Mouse (Mus musculus) intestine, embryonic 14.5 days (tissue): ENCODE results near the gene Gdap1l1. TPM values are rescaled to one million over a fixed set of nuclear protein-coding genes. Genes with fewer than 3 reads are reported as not detected.

Experiments
- ATAC-seq: fragments of 200-750 bp; cut with Nextera tagmentation; replicated peaks from 2 replicates; pipeline ENCODE4 v1.8.0; 2017; ENCODE audit warnings: low read depth, moderate number of reproducible peaks, moderate TSS enrichment, moderate library complexity; ENCODE audit not compliant: low FRiP score, low TSS enrichment
- DNase-seq: peaks from one replicate; pipeline ENCODE4 v3.0.0-alpha.2; 2018; ENCODE audit warnings: low spot score
- H3K27ac ChIP-seq: fragments of 300-500 bp; sonication (generic); 2 replicates; pipeline ENCODE4 v1.5.1; 2014; ENCODE audit warnings: low read depth, mild to moderate bottlenecking, control low read depth
- H3K27me3 ChIP-seq: fragments of 300-500 bp; sonication (generic); replicated peaks from 2 replicates; pipeline ENCODE4 v1.6.1; 2014; ENCODE audit warnings: low read length, control low read depth; ENCODE audit not compliant: control insufficient read depth, insufficient read depth
- H3K36me3 ChIP-seq: fragments of 300-500 bp; sonication (generic); 2 replicates; pipeline ENCODE4 v1.6.1; 2014; ENCODE audit warnings: low read length, control low read depth; ENCODE audit not compliant: control insufficient read depth, insufficient read depth
- H3K4me1 ChIP-seq: fragments of 300-500 bp; sonication (generic); replicated peaks from 2 replicates; pipeline ENCODE4 v1.6.1; 2014; ENCODE audit warnings: low read length, control low read depth, mixed read lengths; ENCODE audit not compliant: control insufficient read depth, insufficient read depth
- H3K4me2 ChIP-seq: fragments of 300-500 bp; sonication (generic); 2 replicates; pipeline ENCODE4 v1.6.1; 2014; ENCODE audit warnings: low read length
- H3K4me3 ChIP-seq: fragments of 300-500 bp; sonication (generic); 2 replicates; pipeline ENCODE4 v1.5.1; 2014; ENCODE audit warnings: low read depth, low read length, control low read depth, mixed read lengths
- H3K9ac ChIP-seq: fragments of 300-500 bp; sonication (generic); 2 replicates; pipeline ENCODE4 v1.6.1; 2014; ENCODE audit warnings: mild to moderate bottlenecking, low read length
- H3K9me3 ChIP-seq: fragments of 300-500 bp; sonication (generic); 2 replicates; pipeline ENCODE4 v1.6.1; 2016; ENCODE audit warnings: low read length, control low read depth; ENCODE audit not compliant: control insufficient read depth
- WGBS: fragments of 180-500 bp; shearing (Covaris S2); extraction: QIAGEN DNeasy Blood & Tissue Kit; methylation state at CpG from one replicate; pipeline ENCODE4 v1.1.7; 2014; 5-methylcytosine and 5-hydroxymethylcytosine counted together
- polyA plus RNA-seq: library from polyadenylated mRNA; unstranded; fragments of >200 nt; fragmentation: Nextera tagmentation; extraction: Ambion mirVana; gene quantifications from 2 replicates; pipeline ENCODE4 v1.2.1, GENCODE M21; 2014

Gene Gdap1l1
- polyA plus RNA-seq, 1 experiment from 2014 or later = 9.7 TPM

DNA sequence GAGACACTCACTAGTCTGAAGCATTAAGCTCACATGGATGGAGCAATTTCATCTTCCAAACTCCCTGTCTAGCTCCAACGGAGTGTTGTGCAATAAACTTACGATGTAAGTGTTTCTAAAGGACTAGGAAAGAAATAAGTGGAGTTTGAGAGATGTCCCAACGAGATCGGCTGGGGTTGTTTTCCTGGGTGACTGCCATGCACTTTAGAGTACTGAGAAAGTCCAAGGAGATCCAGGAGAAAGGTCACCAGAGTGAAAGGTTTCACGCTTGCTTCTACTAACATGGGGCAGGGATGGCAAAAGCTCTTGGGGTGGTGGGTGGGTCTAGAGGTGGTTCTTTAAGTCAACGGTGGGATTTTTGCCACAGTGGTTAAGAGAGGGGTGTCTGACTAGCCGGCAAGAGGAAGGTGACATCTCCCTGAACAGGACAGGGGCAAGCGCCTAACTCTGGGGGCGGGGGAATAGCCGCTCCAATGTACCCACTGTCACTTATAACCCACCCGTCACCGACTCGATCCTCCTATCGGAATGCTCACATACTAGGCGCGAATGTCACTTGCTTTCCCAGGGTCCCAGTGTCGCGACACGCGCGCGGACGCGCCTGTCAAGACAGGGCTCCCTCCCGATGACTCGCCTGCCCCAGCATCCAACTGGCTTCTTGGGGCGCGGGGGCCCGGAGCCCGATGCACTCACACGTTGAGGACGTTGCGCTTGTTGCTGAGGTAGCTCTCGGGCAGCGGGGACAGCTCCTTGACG lies 33.6 kb downstream of the Gdap1l1 start:
- 0 out of 2 replicates have a peak overlapping the region, but pooled peaks have one; percentile 7 for H3K27ac ChIP-seq
- peak overlapping the region; percentile 94 for H3K4me3 ChIP-seq
- peaks cover 11% of the 10 kb centered on the region; the same call in 1 of the 2 replicates for H3K36me3 ChIP-seq
- H3K4me2 ChIP-seq = peak overlapping the region; percentile 91
- peak; percentile 61 for DNase-seq
- 4% methylated on average over 36 of the region's 36 CpGs for WGBS
- no peaks in the 10 kb centered on the region for H3K9me3 ChIP-seq
- peaks cover 9% of the 10 kb centered on the region; the same call in 1 of the 2 replicates for H3K4me1 ChIP-seq
- no peaks in the 10 kb centered on the region for H3K27me3 ChIP-seq
- peak; percentile 78 for ATAC-seq
- H3K9ac ChIP-seq = peak overlapping the region; percentile 75

DNA sequence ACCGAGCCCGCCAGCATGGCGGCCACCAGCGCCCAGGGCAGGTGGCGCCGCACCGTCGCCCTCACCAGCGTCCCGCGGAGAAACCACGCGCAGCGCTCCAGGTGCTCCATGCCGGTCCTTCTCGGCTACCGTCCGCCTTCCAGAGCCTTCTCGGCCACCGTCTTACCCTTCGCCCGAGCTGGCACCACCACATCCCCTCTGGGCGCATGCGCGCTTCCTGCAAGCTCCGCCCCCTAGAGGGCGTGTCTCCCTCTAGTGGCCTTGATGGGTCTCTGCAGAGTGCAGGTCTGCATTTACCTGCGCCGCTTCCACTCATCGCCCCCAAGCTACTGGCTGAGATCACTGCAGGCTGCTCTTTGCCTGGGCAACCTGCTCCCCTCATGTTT lies 34.2 kb downstream of the Gdap1l1 start, which contains the start of gene Fitm2:
Fitm2 (minus strand) TSS at position 164 of the 386 bp plus-strand sequence.
- Histone ChIP-seq H3K9ac (peak within 1 kb of the TSS; percentile 75), H3K27me3 (no peaks in the 10 kb centered on the region), H3K4me3 (peak within 1 kb of the TSS; percentile 94), H3K4me1 (peaks cover 9% of the 10 kb centered on the region; the same call in 1 of the 2 replicates), H3K36me3 (peaks cover 11% of the 10 kb centered on the region; the same call in 1 of the 2 replicates), H3K27ac (0 out of 2 replicates have a peak within 1 kb of the TSS, but pooled peaks have one; percentile 7), H3K9me3 (no peaks in the 10 kb centered on the region), H3K4me2 (peak within 1 kb of the TSS; percentile 91)
- ATAC-seq (peak; percentile 97), DNase-seq (peak; percentile 99)
- WGBS = under 1% methylated on average over 30 of the region's 30 CpGs

DNA sequence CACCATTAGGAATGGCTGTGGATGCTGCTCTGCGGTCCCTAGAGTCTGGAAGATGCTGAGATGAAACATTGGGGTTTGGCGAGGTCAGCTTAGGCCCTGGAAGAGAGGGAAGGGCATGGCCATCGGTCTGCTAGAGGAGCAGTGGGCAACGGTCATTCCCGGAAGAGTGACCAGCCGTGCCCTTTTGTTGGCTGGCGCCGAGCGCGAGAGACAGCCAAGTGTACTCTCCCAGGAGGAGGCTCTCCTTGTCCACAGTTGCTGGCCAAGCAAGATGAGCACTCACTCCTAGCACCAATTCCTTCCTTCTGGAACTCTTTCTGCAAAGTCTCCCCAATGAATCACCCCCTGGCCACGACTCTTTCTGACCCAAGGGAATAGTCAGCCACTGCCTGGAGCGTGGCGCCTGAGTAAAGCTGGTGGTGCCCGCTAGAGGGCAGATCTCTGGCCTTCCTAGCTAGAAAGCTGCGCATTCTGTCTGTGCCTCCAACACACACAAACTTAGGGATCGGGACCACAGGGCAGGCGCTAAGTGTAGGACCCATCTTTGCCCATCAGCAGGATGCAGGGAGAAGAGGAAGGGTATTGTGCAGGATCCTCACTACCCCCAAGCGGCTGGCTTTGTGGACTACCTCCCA lies 42.0 kb downstream of the Gdap1l1 start:
- Histone ChIP-seq H3K4me2 (no peak overlapping the region), H3K9ac (no peak overlapping the region), H3K27ac (no peak overlapping the region), H3K27me3 (peaks cover 7% of the 10 kb centered on the region; the same call in 1 of the 2 replicates), H3K9me3 (no peaks in the 10 kb centered on the region), H3K4me1 (peaks cover 6% of the 10 kb centered on the region), H3K36me3 (no peaks in the 10 kb centered on the region), H3K4me3 (no peak overlapping the region)
- no peak for DNase-seq
- 57% methylated on average over 18 of the region's 18 CpGs for WGBS
- 0 out of 2 replicates have a peak, but pooled peaks have one; percentile 13 for ATAC-seq

GRCm38 (mm10) chr2:163481539-163482029 lies 43.3 kb downstream of the Gdap1l1 start:
- H3K9ac ChIP-seq = no peak overlapping the region
- DNase-seq = peak; percentile 74
- 1% methylated on average over 21 of the region's 21 CpGs for WGBS

DNA sequence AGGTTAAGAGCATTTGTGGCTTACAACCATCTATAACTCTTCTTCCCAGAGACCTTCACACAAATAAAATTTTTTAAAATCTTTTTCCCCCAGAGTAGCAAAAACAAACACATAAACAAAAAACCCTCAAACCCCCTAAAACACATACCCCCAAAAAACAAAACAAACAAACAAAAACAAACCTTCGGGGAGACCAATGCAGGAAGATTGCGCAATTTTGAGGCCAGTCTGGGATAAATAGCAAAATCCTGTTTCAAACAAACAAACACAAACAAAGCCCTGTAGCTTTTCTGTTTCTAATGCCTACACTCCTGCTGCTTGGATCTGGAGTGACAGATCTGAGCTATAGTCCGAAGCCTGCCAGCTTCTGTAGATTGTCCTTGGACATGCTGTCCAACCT lies 49.1 kb downstream of the Gdap1l1 start:
- no peak for ATAC-seq
- Histone ChIP-seq H3K4me2 (no peak overlapping the region), H3K27me3 (0 out of 2 replicates have a peak, but pooled peaks cover 3% of the 10 kb centered on the region), H3K4me1 (no peaks in the 10 kb centered on the region), H3K9ac (no peak overlapping the region), H3K27ac (no peak overlapping the region), H3K4me3 (no peak overlapping the region), H3K36me3 (no peaks in the 10 kb centered on the region), H3K9me3 (no peaks in the 10 kb centered on the region)
- DNase-seq = no peak
- 94% methylated on average over 3 of the region's 3 CpGs for WGBS

More at GRCm38 (mm10) chr2:163481539-163482029, 43.3 kb downstream of the Gdap1l1 start:
- Histone ChIP-seq H3K9me3 (no peaks in the 10 kb centered on the region), H3K36me3 (no peaks in the 10 kb centered on the region), H3K4me3 (peak overlapping the region; percentile 17), H3K4me2 (peak overlapping the region; percentile 45), H3K27me3 (peaks cover 7% of the 10 kb centered on the region; the same call in 1 of the 2 replicates), H3K27ac (no peak overlapping the region), H3K4me1 (peaks cover 6% of the 10 kb centered on the region)
- peak; percentile 61; the same call in 1 of the 2 replicates for ATAC-seq

- H3K27me3 ChIP-seq = no peaks in the 10 kb centered on the region
- no peak overlapping the region for H3K4me2 ChIP-seq
- no peak for DNase-seq
- no peak overlapping the region for H3K27ac ChIP-seq
- no peaks in the 10 kb centered on the region for H3K9me3 ChIP-seq
- WGBS = 63% methylated on average over 5 of the region's 5 CpGs
- H3K36me3 ChIP-seq = no peaks in the 10 kb centered on the region
- no peak for ATAC-seq
- H3K9ac ChIP-seq = no peak overlapping the region
- no peak overlapping the region for H3K4me3 ChIP-seq
- peaks cover 14% of the 10 kb centered on the region for H3K4me1 ChIP-seq
Observed at GRCm38 (mm10) chr2:163489725-163490291, 51.5 kb downstream of the Gdap1l1 start.

GRCm38 (mm10) chr2:163490656-163491055 lies 52.4 kb downstream of the Gdap1l1 start:
- 93% methylated on average over 17 of the region's 17 CpGs for WGBS
- Histone ChIP-seq H3K9me3 (no peaks in the 10 kb centered on the region), H3K36me3 (no peaks in the 10 kb centered on the region), H3K9ac (no peak overlapping the region), H3K4me3 (no peak overlapping the region), H3K4me1 (peaks cover 14% of the 10 kb centered on the region), H3K27me3 (no peaks in the 10 kb centered on the region), H3K27ac (no peak overlapping the region), H3K4me2 (no peak overlapping the region)
- DNase-seq (no peak), ATAC-seq (no peak)

- H3K4me3 ChIP-seq = no peak overlapping the region
- no peaks in the 10 kb centered on the region for H3K36me3 ChIP-seq
- ATAC-seq (no peak), DNase-seq (no peak)
- no peaks in the 10 kb centered on the region for H3K9me3 ChIP-seq
- H3K27me3 ChIP-seq = no peaks in the 10 kb centered on the region
- no peak overlapping the region for H3K9ac ChIP-seq
- no peak overlapping the region for H3K4me2 ChIP-seq
- no peak overlapping the region for H3K27ac ChIP-seq
- WGBS = 61% methylated on average over 7 of the region's 7 CpGs
- H3K4me1 ChIP-seq = peaks cover 14% of the 10 kb centered on the region
Observed at GRCm38 (mm10) chr2:163491351-163491750, 53.1 kb downstream of the Gdap1l1 start.
